In genomic region chr11:121474831-121475230, GRCm38 (mm10) we compare ENCODE assay signal across 22 mouse cellular contexts. TPM values are rescaled to one million over a fixed set of nuclear protein-coding genes. Genes with fewer than 3 reads are reported as not detected.
"Had no signal": no experiment of that assay in that cellular context is flagged by ENCODE, and none has a peak within 500 bp of the region (broad histone marks: within the 10 kb centered on the region; RNA-seq: fewer than 3 reads in every experiment).

No protein-coding gene starts in this region.

- H3K36me3 ChIP-seq: intestine, embryonic 15.5 days had no signal

- H3K4me3 ChIP-seq: intestine, embryonic 15.5 days; kidney, embryonic 15.5 days; left cerebral cortex, adult 2 months; limb, embryonic 12.5 days; neural tube, embryonic 12.5 days; neural tube, embryonic 15.5 days had no signal

- H3K27me3 ChIP-seq: intestine, embryonic 15.5 days; kidney, embryonic 15.5 days; limb, embryonic 12.5 days; neural tube, embryonic 12.5 days; neural tube, embryonic 15.5 days had no signal

- H3K4me2 ChIP-seq: intestine, embryonic 15.5 days; kidney, embryonic 15.5 days; limb, embryonic 12.5 days; midbrain, embryonic 11.5 days; neural tube, embryonic 12.5 days; neural tube, embryonic 15.5 days had no signal

- H3K9me3 ChIP-seq: intestine, embryonic 15.5 days; kidney, embryonic 15.5 days; limb, embryonic 12.5 days; neural tube, embryonic 12.5 days; neural tube, embryonic 15.5 days had no signal

- H3K27ac ChIP-seq: intestine, embryonic 15.5 days; kidney, embryonic 15.5 days; left cerebral cortex, adult 2 months; limb, embryonic 12.5 days; liver, embryonic 14.5 days; macrophage; neural tube, embryonic 12.5 days; neural tube, embryonic 15.5 days had no signal

- DNase-seq: kidney, adult 11 months; kidney, adult 8-10 months; kidney, postnatal 10 days; kidney, postnatal 36 days; layer of hippocampus, postnatal 36 days; liver; lung, adult 2 months; midbrain, embryonic 14.5 days; right cerebral cortex, adult 18-20 months; right cerebral cortex, postnatal 25 days; thymus, postnatal 25 days had no signal

- H3K9ac ChIP-seq: intestine, embryonic 15.5 days; kidney, embryonic 15.5 days; limb, embryonic 12.5 days; liver, embryonic 14.5 days; neural tube, embryonic 12.5 days; neural tube, embryonic 15.5 days had no signal

- H3K4me1 ChIP-seq: intestine, embryonic 15.5 days; kidney, embryonic 15.5 days; limb, embryonic 12.5 days; neural tube, embryonic 12.5 days; neural tube, embryonic 15.5 days had no signal

RNA-seq across cellular contexts. Expression of gene Zfp750, which starts 44.3 kb away (rescaled TPM):
- total RNA-seq: layer of hippocampus, postnatal 10 days; left cerebral cortex, postnatal 10 days had no signal
- polyA plus RNA-seq: macrophage had no signal
